Mouse (Mus musculus) left cerebral cortex, postnatal 25 days (tissue): ENCODE measurements around the gene Gabrr3. TPM values are rescaled to one million over a fixed set of nuclear protein-coding genes. Genes with fewer than 3 reads are reported as not detected.
A peak's percentile ranks its signal among the peaks of the same experiment; 100 is the strongest.
"Not testable (repeated sequence)": the region's sequence is repeated elsewhere in the genome, so short reads cannot be mapped to it uniquely, and the experiment has no call there.

Experiments
- DNase-seq, 2 experiments: peaks; one replicate each; pipeline ENCODE4 v3.0.0; 2022; ENCODE audit warnings: low spot score in 2 of 2, mixed read lengths in 1 of 2
- intact Hi-C: fragments of 180-260 bp; cut with DNase I; formaldehyde crosslinking; loops from one replicate; pipeline ENCODE4 v1.15.1; 2025
- total RNA-seq, 2 experiments: library from RNA; stranded (reverse); gene quantifications; 2 replicates each; pipeline ENCODE4 v1.2.3; 2021

Gabrr3 gene
- total RNA-seq, 2 experiments from 2014 or later: 0.07 to 0.09 TPM

GRCm38 (mm10) chr16:59459259-59459861 lies 52.2 kb downstream of the Gabrr3 start:
- intact Hi-C loops, DNase-seq: not testable (repeated sequence)

- no peak for DNase-seq
- intact Hi-C loops: no loop called here
Measured at GRCm38 (mm10) chr16:59463567-59463966, 56.4 kb downstream of the Gabrr3 start.

DNA sequence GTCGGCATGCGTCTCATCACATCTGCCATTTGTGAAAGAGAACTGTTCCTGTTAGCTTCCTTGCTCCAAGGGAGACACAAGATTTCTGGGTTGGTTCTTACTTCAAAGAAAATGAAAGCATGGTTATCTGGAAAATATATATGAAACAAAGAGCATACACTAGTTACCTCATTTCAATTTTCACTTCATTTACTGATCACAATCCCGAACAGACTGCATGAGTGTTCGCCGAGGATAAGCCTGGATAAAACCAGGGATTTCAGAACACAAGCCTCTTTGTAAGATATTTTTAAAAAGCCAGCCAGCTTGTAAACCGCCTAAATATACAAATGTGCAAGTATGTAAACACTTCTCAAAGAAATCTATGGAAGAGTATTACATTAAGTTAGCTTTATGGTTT lies 56.8 kb downstream of the Gabrr3 start:
- intact Hi-C loops: no loop called here
- no peak for DNase-seq

DNA sequence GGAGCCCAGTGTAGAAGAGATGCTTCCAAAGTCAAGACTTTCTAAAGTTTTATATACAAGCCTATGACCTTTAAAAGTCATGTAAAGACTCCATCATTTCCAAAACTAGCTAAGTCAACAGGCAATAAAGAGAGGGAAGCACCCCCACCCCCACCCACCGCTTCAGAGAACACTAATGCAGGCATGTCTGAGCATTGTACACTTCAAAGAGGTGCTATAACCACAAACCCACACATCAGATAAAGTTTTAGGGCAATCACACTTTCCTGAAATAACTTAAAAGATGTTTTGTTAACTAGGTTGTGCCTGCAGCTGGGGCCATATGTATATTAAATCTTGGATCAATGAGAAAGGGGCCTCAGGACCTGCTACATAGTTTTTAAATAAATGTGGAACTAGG lies 62.7 kb downstream of the Gabrr3 start:
- intact Hi-C loops: loop anchor here (5.0 kb wide), 2 partner anchors 48 to 132 kb away; partner anchors contain the start of gene Crybg3
- no peak for DNase-seq

GRCm38 (mm10) chr16:59471637-59472278 lies 64.6 kb downstream of the Gabrr3 start, which contains the start of gene Riox2:
Gene Riox2 (plus strand): TSS chr16:59471775.
- intact Hi-C loops: loop anchor here (5.0 kb wide), 2 partner anchors 49 to 131 kb away; partner anchors contain the start of gene Crybg3

DNA sequence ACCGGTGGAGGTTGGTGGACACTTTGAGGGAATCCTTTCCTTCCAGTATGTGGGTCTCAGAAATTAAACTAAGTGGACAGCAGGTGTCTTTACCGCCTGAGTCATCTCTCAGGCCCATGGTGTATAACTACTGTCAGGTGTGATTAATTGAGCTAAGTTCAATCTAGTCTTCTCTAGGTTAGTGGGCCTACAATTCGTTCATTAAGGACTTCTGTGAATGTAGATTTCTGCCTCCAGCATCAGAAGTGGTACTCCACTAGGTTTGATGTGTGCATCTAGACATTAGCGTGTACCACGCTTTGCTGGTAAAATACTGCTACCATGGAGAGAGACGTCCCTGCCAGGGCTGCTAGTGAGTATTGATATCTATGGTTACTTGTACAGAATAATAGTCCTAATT lies 65.4 kb downstream of the Gabrr3 start:
- intact Hi-C loops: loop anchor here (5.0 kb wide), 2 partner anchors 50 to 130 kb away; partner anchors contain the start of gene Crybg3
- no peak for DNase-seq

More at GRCm38 (mm10) chr16:59471637-59472278, 64.6 kb downstream of the Gabrr3 start, which contains the start of gene Riox2:
- peak; percentile 70 to 76 for DNase-seq

GRCm38 (mm10) chr16:59474788-59475187 lies 67.7 kb downstream of the Gabrr3 start:
- intact Hi-C loops: loop anchor here (1.0 to 5.0 kb wide), 3 partner anchors 52 to 143 kb away; partner anchors contain the start of gene Crybg3
- DNase-seq: peak; percentile 47 to 56

- intact Hi-C loops: no loop called here
- DNase-seq: no peak
Measured at GRCm38 (mm10) chr16:59477955-59478354, 70.8 kb downstream of the Gabrr3 start.

DNA sequence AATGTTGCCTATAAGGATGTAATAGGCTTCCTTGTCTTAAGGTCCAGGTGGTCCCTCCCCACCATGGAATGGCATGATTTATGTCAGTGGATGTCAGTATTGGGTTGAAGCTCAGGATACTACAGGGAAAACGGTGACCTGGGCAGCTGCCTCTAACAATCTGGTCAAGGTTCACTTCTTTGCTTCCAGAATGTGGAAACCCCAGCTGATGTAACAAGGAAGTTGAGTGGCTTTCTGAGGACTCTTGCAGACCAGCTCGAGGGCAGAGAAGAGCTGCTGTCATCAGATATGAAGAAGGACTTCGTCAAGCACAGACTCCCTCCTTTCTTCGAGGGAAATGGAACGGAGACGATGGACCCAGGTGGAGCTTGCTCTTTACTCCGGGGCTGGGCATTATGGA lies 80.1 kb downstream of the Gabrr3 start:
- DNase-seq: no peak
- intact Hi-C loops: no loop called here

DNA sequence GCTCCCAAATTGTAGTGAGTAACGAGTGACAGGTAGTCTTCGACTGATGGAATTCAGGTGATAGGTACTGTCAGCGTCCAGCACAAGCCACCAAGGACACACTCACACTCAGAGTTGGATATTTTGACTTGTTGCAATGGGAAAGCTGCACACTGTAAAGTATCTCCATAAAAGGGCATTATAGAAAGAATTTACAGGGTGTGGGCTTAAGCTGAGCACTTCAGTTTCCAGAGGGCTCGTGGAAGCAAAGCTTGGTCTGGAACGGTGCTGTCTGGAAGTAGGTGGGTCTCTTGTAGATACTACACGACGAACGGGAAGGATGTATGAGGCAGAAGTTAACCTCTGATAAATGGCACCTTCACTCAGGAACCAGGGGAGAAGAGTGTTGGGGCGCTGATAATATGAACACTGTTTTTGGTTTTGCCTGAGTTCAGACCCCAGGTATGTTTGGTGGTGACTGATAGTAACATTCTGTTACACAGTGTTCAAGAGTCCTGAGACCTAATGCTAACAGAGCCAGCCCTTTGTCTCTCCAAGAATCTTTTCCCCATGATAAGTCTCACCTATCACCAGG lies 80.9 kb downstream of the Gabrr3 start:
- DNase-seq: no peak
- intact Hi-C loops: no loop called here

DNA sequence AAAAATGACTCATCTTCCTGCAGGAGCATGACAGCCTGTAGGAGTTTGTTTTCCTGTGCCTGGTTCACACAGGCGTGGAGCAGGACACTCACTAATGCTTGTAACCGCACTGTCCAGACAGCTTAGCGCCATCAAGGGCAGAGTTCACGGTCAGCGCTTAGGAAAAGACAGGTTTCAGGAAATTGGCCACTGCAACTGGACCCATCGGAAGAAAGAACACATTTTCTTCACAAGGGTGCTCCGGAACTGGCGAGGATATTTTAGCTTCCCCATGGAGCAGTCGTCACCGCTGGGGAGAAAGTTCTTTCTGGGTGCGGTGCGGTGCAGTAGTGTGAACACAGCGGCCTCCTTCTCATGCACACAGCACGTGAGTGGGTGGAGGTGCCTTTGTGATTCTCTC lies 86.1 kb downstream of the Gabrr3 start:
- intact Hi-C loops: no loop called here
- peak; percentile 7 to 10 for DNase-seq

GRCm38 (mm10) chr16:59497947-59498346 lies 90.8 kb downstream of the Gabrr3 start:
- DNase-seq: no peak
- intact Hi-C loops: no loop called here

DNA sequence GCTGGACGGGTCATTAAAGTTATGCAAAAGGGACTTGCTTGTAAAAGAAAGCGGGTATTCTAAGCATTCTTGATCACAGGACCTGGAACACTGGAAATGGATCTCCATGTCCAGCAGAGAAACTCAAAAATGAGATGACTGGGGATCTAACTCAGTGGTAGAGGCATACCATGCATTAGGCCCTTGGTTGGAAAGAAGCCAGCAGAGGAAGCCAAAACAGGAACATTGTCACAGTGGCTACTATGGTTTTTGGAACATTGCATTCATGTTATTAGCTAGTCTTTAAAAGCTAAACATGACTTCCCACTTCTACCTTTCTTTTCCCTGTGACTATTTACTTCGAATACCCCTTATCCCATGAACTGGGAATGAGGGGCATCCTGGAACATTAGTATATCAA lies 92.0 kb downstream of the Gabrr3 start:
- intact Hi-C loops: no loop called here
- DNase-seq: no peak

DNA sequence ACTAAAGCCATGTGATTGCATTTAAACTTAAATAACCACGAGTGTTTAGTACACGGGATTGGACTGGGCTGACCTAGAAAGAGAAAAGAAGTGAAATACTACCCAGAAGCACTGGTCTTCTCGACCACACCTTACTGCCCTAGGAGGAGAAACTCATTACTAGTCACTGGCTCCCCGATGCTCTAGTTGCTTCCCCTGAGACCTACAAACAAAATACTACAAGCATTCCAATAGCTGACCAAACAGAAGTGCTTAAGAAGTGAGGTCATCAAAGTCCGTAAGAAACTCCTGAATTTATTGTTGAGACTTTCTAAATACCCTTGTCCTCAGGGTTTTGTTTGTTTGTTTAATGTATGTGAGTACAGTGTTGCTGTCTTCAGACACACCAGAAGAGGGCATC lies 102.7 kb downstream of the Gabrr3 start:
- intact Hi-C loops: no loop called here

More for the DNA sequence above, 102.7 kb downstream of the Gabrr3 start:
- no peak for DNase-seq

Other genes with a start within 250 kb of the Gabrr3 start
- not detected for gene Olfr196, start 236.9 kb upstream of the Gabrr3 start, total RNA-seq
- not detected for gene Olfr198, start 203.8 kb upstream of the Gabrr3 start, total RNA-seq
- gene Olfr199, start 187.6 kb upstream of the Gabrr3 start, total RNA-seq: not detected
- gene Olfr201, start 134.7 kb upstream of the Gabrr3 start, total RNA-seq: not detected
- gene Olfr202, start 120.5 kb upstream of the Gabrr3 start, total RNA-seq: not detected
- not detected for gene Olfr203, start 108.5 kb upstream of the Gabrr3 start, total RNA-seq
- not detected for gene Olfr204, start 89.1 kb upstream of the Gabrr3 start, total RNA-seq
- gene Olfr205, start 76.2 kb upstream of the Gabrr3 start, total RNA-seq: not detected
- not detected for gene Olfr206, start 58.1 kb upstream of the Gabrr3 start, total RNA-seq
- not detected for gene Olfr209, start 43.3 kb upstream of the Gabrr3 start, total RNA-seq
- 10 to 100 TPM; 12.7 to 13.2 TPM for gene Riox2, start 64.4 kb downstream of the Gabrr3 start, total RNA-seq
- gene Crybg3, start 193.6 kb downstream of the Gabrr3 start, total RNA-seq: 1 to 10 TPM; 5.9 to 6.2 TPM
- gene Arl6, start 232.1 kb downstream of the Gabrr3 start, total RNA-seq: 10 to 100 TPM; 29.6 to 32.1 TPM